Mouse (Mus musculus) left cerebral cortex, postnatal 4 days (tissue): ENCODE data around the gene Shkbp1. TPM values are rescaled to one million over a fixed set of nuclear protein-coding genes. Genes with fewer than 3 reads are reported as not detected.

Source experiments
- DNase-seq: peaks from one replicate; pipeline ENCODE4 v3.0.0-alpha.2; 2022
- intact Hi-C: fragments of 180-260 bp; cut with DNase I; formaldehyde crosslinking; loops from one replicate; pipeline ENCODE4 v1.15.1; 2025
- total RNA-seq, 2 experiments: library from RNA; stranded (reverse); gene quantifications; 2 replicates each; pipeline ENCODE4 v1.2.3; 2021

The Shkbp1 gene
- total RNA-seq, 2 experiments from 2014 or later: 47.2 to 52.4 TPM

DNA sequence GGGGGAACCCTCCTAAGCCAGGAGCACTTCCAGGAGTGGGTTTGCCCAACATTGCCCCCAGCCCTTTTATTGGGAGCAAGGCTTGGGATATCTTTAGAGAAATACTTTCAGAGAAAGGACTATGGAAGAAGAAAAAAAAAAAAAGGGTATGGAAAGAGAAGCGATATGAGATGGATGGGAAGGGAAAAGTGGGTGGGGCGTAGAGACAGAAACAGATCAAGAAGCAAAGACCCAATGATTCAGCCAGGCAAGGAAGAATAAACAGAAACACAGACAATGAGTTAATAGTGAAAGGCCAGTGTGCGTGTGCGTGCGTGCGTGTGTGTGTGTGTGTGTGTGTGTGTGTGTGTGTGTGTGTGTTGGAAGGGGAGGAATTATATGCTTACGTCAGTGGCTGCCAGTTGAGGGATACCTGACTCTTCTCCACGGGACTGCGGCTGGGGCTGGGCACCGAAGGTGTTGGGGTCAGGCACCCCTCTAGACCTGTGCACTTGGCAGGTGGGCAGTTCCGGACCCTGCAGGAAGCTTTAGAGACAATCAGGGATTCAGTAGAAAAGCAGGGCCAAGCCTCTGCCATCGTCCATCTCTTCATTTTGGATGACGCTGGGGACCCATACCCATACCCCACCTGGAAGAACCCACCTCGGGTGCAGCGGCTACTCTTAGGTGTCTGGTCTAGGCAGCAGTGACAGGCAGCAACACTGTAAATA is 20.7 kb downstream of the Shkbp1 start:
- DNase-seq: no peak
- intact Hi-C loops: loop anchor here (10.0 kb wide), 1 partner anchor 170 kb away; no protein-coding TSS in a partner anchor

DNA sequence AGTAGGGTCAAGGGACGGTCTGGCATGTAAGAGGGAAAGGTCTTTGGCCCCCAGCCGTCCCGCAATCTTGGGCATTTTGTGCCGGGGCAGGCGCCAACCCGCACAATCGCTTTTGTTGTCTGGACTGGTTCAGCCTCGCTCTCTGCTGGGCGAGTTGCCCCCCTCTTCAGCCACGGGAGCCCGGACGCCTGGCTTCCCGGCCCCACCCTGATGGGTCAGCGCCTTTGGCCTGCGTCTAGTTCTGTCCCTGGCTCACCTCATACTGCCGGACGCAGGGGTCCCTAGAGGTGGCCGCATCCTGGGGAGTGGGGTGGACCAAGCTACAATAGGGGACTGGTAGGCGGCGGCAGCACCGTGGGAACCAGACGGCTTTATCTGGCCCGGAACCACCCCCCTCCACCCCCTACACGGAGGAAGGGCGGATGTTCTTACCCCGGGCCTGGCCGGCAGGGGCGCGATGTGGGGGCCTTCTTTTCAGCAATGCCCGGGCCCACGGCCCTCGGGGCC is 21.4 kb downstream of the Shkbp1 start:
- intact Hi-C loops: loop anchor here (5.0 to 10.0 kb wide), 2 partner anchors 68 to 170 kb away; no protein-coding TSS in a partner anchor

GRCm38 (mm10) chr7:27333316-27333941 is 22.4 kb downstream of the Shkbp1 start:
- intact Hi-C loops: loop anchor here (5.0 to 10.0 kb wide), 2 partner anchors 69 to 171 kb away; no protein-coding TSS in a partner anchor
- no peak for DNase-seq

More for the DNA sequence above, 21.4 kb downstream of the Shkbp1 start:
- no peak for DNase-seq

DNA sequence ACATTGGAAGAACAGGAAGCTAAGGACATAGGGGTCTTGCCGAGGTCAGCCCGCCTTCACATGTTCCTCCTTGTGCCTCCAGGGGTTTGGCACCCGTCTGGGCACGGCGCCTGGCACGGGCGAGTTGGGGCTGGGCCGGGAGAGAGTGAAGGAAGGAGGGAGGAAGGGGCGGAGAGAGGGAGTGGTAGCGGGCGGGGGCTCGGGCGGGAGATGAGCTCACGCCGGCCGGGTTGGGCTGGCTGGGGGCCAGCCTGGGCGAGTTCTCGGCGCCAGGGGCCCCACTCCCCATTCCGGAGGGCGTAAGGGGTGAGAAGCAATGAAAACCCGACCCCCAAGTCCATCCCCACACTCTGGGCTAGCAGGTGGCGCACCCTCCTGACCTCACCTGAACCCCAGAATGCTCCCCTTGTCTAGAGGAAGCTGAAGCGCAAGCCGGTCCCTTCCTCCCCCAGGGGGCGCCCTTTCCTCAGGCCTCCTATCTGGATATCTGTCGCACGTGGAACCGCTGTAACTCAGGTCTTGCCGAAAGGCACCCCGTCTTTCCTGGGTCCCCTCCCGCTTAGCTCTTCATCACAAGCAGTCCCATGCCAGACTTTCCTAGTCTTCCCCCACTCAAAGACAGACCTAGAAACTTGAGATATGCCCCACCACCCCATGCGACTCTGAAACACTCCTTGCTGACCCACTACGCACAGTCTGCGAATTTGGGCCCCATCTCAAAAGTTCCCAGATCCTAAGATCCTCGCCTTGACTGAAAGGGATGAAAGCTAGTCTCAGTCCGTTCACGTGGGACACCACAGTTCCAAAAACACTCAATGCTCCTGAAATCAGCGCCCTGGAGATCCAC is 23.2 kb downstream of the Shkbp1 start:
- intact Hi-C loops: loop anchor here (5.0 to 10.0 kb wide), 2 partner anchors 70 to 172 kb away; no protein-coding TSS in a partner anchor
- DNase-seq: peak; percentile 81

- DNase-seq: no peak
- intact Hi-C loops: loop anchor here (5.0 to 10.0 kb wide), 2 partner anchors 70 to 173 kb away; no protein-coding TSS in a partner anchor
Observed at GRCm38 (mm10) chr7:27331854-27332253, 24.0 kb downstream of the Shkbp1 start.

DNA sequence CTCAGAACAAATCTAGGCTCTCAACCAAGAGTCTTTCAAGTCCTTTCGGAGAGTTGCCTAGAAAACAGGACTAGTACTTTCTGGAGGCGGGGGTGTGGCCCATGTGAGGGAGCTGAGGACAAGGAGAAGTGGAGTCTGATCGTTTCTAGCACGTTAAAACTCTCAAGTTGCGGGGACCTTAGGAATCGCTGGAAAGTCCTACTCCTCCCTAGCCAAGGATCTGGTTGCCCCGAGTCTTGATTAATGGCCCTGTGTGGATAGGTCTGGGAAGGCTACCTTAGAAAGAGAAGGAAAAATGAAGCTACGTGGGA is 24.3 kb downstream of the Shkbp1 start:
- no peak for DNase-seq
- intact Hi-C loops: loop anchor here (5.0 to 10.0 kb wide), 2 partner anchors 71 to 173 kb away; no protein-coding TSS in a partner anchor

DNA sequence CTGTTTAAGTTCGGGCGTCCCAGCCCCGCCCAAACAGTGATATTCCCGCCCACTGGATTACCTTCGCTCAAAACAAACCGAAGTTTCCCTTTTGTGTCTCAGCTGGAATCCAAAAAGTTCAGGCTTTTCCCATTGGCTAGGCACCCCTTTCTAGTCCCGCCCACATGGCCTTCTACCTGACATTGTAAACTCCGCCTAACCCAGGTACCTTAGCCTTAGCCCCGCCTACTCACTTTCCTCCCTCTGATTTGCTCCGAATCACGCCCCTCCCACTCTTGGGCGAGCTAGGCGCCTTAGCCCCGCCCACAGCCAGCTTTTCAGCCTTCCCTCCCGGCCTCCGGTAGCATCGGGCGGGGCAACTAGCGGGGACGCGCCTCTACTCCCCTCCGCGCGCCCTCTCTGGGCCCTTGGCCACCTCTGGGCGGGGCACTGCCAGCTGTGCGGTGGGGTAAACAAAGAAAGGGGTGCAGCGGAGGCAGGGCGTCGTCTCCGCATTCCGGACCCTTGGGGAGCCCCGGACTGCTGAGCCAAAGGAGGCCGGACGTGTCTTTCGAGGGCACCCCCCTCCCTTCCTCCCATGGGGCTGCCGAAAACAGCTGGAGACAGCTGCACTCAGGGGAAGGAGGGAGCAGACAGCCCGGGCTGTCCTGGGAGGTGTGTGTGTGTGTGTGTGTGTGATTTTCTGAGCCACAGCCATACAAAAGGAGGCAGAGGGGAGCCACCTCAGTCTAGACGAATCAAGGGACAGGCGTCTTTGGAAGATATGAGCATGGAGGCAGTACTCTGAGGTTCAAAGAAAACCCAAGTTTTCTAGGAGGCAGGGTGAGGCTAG is 24.9 kb downstream of the Shkbp1 start:
- peak; percentile 60 for DNase-seq
- intact Hi-C loops: loop anchor here (5.0 to 10.0 kb wide), 2 partner anchors 71 to 174 kb away; no protein-coding TSS in a partner anchor

- DNase-seq: no peak
- intact Hi-C loops: loop anchor here (5.0 to 10.0 kb wide), 2 partner anchors 72 to 175 kb away; no protein-coding TSS in a partner anchor
Observed at GRCm38 (mm10) chr7:27329981-27330380, 25.8 kb downstream of the Shkbp1 start.

GRCm38 (mm10) chr7:27329326-27329947 is 26.4 kb downstream of the Shkbp1 start:
- intact Hi-C loops: no loop called here
- DNase-seq: peak; percentile 91

- intact Hi-C loops: no loop called here
Observed at GRCm38 (mm10) chr7:27328648-27329047, 27.2 kb downstream of the Shkbp1 start.

DNA sequence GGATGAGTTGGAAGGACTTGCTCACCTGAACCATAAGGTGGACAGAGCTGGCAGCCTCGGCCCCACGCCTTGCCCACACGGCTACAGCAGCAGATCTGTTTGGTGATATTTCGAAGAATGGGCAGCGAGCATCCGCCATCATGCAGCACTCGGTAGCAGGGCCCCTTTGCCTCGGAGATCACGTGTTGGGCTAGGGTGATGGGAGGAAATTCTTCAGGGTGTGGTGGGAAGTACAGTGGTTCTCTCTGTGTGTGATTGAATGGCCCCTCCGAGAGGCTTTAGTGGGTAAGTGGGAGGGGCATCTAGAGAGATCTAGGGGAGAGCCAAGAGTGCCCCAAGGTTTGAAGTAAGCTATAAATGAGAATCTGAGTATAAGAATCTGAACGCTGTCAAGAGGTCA is 27.7 kb downstream of the Shkbp1 start:
- DNase-seq: no peak
- intact Hi-C loops: no loop called here

More at GRCm38 (mm10) chr7:27328648-27329047, 27.2 kb downstream of the Shkbp1 start:
- DNase-seq: no peak

DNA sequence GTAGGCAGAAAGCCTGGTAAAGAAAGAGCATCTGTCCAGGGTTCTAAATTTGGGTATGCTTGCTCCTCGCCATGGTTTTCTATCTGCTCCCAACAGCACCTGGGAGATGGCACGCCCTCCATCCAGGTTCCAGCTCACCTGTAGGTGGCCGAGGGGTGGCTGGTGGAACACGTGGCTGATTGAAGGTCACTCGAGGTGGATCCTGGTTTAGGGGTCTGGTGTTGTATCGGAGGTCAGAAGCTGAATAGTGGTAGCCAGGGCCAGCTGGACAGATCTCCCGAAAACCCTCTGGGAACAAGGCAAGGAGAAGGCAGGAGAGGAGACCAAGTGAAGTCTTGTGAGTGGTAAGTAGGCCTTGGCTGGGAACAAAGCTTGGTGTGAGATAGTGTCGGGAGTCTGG is 28.3 kb downstream of the Shkbp1 start:
- intact Hi-C loops: no loop called here
- no peak for DNase-seq

DNA sequence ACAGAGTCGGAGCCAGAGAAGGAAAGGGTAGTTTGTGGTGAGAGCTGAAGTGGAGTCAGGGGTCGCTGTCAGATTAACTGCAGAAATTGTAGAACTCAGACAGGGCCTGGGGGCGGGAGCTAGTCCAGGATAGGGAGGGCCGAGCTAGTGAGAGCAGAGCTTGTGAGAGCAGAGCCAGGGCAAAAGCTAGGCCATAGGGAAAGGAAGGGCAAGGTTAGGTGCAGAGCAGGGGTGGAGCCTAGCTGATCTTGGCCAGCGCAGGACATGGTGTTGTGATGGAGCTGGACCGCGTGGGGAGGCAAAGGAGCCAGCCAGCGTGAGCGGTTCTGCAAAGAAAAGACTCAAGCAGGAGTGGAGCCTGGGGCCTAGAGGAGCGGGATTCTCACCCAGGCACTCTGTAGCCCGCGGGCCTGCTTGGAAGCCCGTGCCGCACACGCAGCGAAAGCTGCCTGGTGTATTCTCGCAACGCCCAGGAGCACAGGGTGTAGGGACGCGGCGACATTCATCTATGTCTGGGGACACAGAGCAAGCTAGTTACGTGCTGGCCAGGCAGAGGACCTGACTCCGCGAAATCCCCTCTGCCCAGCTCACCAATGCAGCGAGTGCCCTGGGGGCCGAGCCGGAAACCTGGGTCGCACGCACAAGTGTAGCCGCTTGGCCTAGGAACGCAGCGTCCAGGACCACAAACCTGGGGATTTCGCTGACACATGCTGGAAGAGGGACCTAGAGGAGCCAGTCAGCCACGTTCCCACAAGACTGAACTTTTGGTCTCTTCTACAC is 29.5 kb downstream of the Shkbp1 start:
- no peak for DNase-seq
- intact Hi-C loops: no loop called here

DNA sequence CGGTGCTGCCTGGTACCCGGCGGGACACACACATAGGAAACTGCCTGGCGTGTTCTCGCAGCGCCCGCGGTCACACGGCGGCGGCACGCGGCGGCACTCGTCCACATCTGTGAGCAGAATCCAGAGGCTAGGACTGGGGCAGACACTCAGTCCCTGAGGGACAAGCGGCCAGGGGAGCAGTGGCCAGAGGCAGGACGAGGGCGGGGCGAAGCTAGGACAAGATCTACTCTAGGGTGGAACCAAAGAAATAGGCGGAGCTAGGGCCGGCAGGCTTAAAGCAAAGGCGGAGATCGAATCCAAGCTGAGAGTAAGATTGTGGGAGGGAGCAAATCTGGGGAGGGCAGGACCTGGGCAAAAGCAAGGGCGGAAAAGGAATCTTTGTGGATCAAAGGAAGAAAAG is 30.1 kb downstream of the Shkbp1 start:
- DNase-seq: no peak
- intact Hi-C loops: no loop called here

DNA sequence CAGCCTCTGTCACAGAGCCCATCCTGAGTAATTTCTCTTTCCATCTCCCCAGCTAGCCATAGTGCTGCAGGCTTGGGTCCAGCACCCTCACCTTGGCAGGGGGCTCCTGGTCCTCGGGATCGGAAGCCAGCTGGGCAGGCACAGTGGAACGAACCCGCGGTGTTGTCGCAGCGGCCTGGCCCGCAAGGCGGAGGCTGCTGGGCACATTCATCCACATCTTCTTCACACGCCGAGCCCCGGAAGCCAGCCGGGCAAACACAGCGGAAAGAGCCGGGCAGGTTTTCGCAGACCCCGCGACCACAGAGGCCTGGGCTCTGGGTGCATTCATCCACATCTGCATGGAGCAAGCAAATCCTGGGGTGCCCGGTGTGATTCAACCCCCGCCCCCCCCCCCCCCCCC is 30.9 kb downstream of the Shkbp1 start:
- no peak for DNase-seq
- intact Hi-C loops: no loop called here

GRCm38 (mm10) chr7:27324161-27324560 is 31.7 kb downstream of the Shkbp1 start:
- intact Hi-C loops: no loop called here
- DNase-seq: no peak

- intact Hi-C loops: no loop called here
- no peak for DNase-seq
Observed at GRCm38 (mm10) chr7:27323001-27323400, 32.8 kb downstream of the Shkbp1 start.

- intact Hi-C loops: no loop called here
- DNase-seq: no peak
Observed at GRCm38 (mm10) chr7:27322291-27322690, 33.5 kb downstream of the Shkbp1 start.

DNA sequence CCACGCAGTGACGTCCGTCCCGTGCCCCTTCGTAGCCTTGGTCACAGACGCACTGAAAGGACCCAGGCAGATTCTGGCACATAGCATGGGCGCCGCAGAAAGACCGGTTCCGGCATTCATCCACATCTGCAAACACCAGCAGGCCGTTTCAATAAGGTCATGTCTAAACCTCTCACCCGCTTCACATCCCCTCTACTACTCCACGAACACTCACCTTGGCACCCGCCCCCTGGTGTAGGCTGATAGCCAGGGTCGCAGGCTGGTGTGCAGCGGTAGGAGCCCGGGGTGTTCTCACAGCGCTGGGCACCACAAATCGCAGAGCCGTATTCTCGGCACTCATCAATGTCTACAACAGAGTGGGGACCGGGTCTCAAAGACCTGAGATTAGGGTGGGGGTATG is 36.4 kb downstream of the Shkbp1 start:
- no peak for DNase-seq
- intact Hi-C loops: no loop called here
